Mouse (Mus musculus): ENCODE results near the gene Minar1. TPM values are rescaled to one million over a fixed set of nuclear protein-coding genes. Genes with fewer than 3 reads are reported as not detected.

Minar1 gene
- total RNA-seq, 2 experiments from 2014 or later = 0.29 to 0.42 TPM

Other genes starting within 250 kb of the Minar1 start
- gene Tmed3, start 81.9 kb upstream of the Minar1 start, total RNA-seq (2021) = 10 to 100 TPM; 72.4 to 73.1 TPM
- not detected for gene Ankrd34c, start 115.3 kb upstream of the Minar1 start, total RNA-seq (2021)

All from gastrocnemius, postnatal 4 days (tissue).